Comparison of ENCODE assay signal across 24 mouse cellular contexts in the genomic region with DNA sequence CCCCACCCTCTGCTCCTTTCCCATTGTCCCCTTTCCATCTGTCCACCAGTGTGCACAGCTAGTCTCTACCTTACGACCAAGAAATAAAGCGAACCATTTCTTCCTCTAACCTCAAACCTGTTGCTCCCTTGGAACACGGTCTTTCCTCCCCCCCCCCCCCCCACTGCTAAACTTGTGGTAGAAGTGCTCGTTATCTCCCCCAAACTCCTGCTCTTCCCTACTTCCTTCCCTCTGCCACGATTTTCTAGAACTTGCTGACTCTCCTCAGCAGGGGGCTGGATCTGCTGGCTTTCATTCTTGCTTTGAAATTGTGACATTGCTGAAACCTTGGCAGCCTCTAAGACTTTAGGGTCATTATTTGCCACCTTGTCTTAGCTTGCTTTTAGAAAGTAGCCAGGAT.
DNase-seq lines count a peak whose midpoint lies in the region; ATAC-seq and TF ChIP-seq lines count a peak whose summit lies in the region.
"Had no signal": no experiment of that assay in that cellular context is flagged by ENCODE, and none has a peak within 500 bp of the region (broad histone marks: within the 10 kb centered on the region; RNA-seq: fewer than 3 reads in every experiment).

No protein-coding gene starts in this region.

- no peaks in the 10 kb centered on the region for H3K9me3 ChIP-seq in neural tube, embryonic 15.5 days (replicated peaks)
- no peaks in the 10 kb centered on the region for H3K9me3 ChIP-seq in stomach, postnatal 0 days (ENCODE audit: control insufficient read depth, low read length)
- H3K9me3 ChIP-seq: embryonic facial prominence, embryonic 15.5 days; forebrain, embryonic 10.5 days; heart, embryonic 10.5 days; heart, embryonic 15.5 days; hindbrain, embryonic 10.5 days had no signal

- TF ChIP-seq EP300 in stomach, postnatal 0 days (optimal IDR thresholded peaks at IDR 0.05) = no peak

- peak; percentile 68 to 71 for ATAC-seq in hematopoietic stem cell, adult 5-6 weeks (replicated peaks in 1 of 2; ENCODE audit: insufficient read depth in 1 of 2, low FRiP score in 2 of 2, low TSS enrichment in 1 of 2, low read depth in 1 of 2, poor library complexity in 2 of 2, severe bottlenecking in 2 of 2)
- 0 out of 2 replicates have a peak, but pooled peaks have one; percentile 11 for ATAC-seq in megakaryocyte-erythroid progenitor cell, adult 5-6 weeks (replicated peaks; ENCODE audit: low FRiP score, low TSS enrichment, poor library complexity, severe bottlenecking)
- no peak for ATAC-seq in neural tube, embryonic 15.5 days (ENCODE audit: low FRiP score)
- no peak for ATAC-seq in stomach, postnatal 0 days (ENCODE audit: low FRiP score, low TSS enrichment)
- ATAC-seq: forebrain, embryonic 14.5 days had no signal

- H3K27me3 ChIP-seq in neural tube, embryonic 15.5 days (replicated peaks) = no peaks in the 10 kb centered on the region
- no peaks in the 10 kb centered on the region for H3K27me3 ChIP-seq in stomach, postnatal 0 days (ENCODE audit: control insufficient read depth, insufficient read depth, low read length)
- H3K27me3 ChIP-seq: CH12.LX; embryonic facial prominence, embryonic 15.5 days; heart, embryonic 15.5 days had no signal

- H3K4me1 ChIP-seq in neural tube, embryonic 15.5 days = no peaks in the 10 kb centered on the region
- no peaks in the 10 kb centered on the region for H3K4me1 ChIP-seq in stomach, postnatal 0 days (replicated peaks; ENCODE audit: control insufficient read depth, insufficient read depth)
- H3K4me1 ChIP-seq: embryonic facial prominence, embryonic 15.5 days; heart, embryonic 10.5 days; heart, embryonic 15.5 days had no signal

- no peak overlapping the region for H3K9ac ChIP-seq in neural tube, embryonic 15.5 days (replicated peaks)
- no peak overlapping the region for H3K9ac ChIP-seq in stomach, postnatal 0 days (ENCODE audit: low read length)
- H3K9ac ChIP-seq: embryonic facial prominence, embryonic 15.5 days; heart, embryonic 15.5 days; hindbrain, embryonic 14.5 days had no signal

- DNase-seq in cerebellum, postnatal 10 days = peak; percentile 16
- no peak for DNase-seq in cerebellum, postnatal 4 days (ENCODE audit: low spot score in 2 of 2)
- peak; percentile 85 for DNase-seq in MEL-GATA-1-ER (ENCODE audit: extremely low read depth, low read depth)
- DNase-seq in stomach, postnatal 0 days (ENCODE audit: low spot score) = no peak
- DNase-seq: adrenal gland, postnatal 10 days; cerebellum, adult 11-12 months; cerebellum, adult 9-10 months; cerebellum, postnatal 36 days; embryo, embryonic 11 days; gastrocnemius, postnatal 36 days; heart, adult 18-20 months; heart, postnatal 14 days had no signal

- H3K27ac ChIP-seq in neural tube, embryonic 15.5 days (replicated peaks) = no peak overlapping the region
- no peak overlapping the region for H3K27ac ChIP-seq in stomach, postnatal 0 days (replicated peaks)
- H3K27ac ChIP-seq: embryonic facial prominence, embryonic 15.5 days; forebrain, embryonic 10.5 days; heart, embryonic 10.5 days; heart, embryonic 15.5 days; hindbrain, embryonic 10.5 days; hindbrain, embryonic 14.5 days had no signal

- H3K36me3 ChIP-seq in neural tube, embryonic 15.5 days = no peaks in the 10 kb centered on the region
- H3K36me3 ChIP-seq in stomach, postnatal 0 days (ENCODE audit: control insufficient read depth, insufficient read depth, low read length) = no peaks in the 10 kb centered on the region
- H3K36me3 ChIP-seq: embryonic facial prominence, embryonic 15.5 days; forebrain, embryonic 10.5 days; heart, embryonic 10.5 days; heart, embryonic 15.5 days; hindbrain, embryonic 10.5 days had no signal

- TF ChIP-seq CTCF in stomach, postnatal 0 days (IDR thresholded peaks at IDR 0.05; ENCODE audit: low read depth) = no peak

- 52% methylated on average over 5 of the region's 5 CpGs for WGBS in neural tube, embryonic 15.5 days
- WGBS in stomach, postnatal 0 days = 58% methylated on average over 5 of the region's 5 CpGs

- no peak overlapping the region for H3K4me2 ChIP-seq in neural tube, embryonic 15.5 days
- no peak overlapping the region for H3K4me2 ChIP-seq in stomach, postnatal 0 days (replicated peaks; ENCODE audit: low read depth)
- H3K4me2 ChIP-seq: embryonic facial prominence, embryonic 15.5 days; heart, embryonic 15.5 days; hindbrain, embryonic 14.5 days had no signal

- H3K4me3 ChIP-seq in neural tube, embryonic 15.5 days (replicated peaks) = no peak overlapping the region
- no peak overlapping the region for H3K4me3 ChIP-seq in stomach, postnatal 0 days (ENCODE audit: low read depth, low read length)
- H3K4me3 ChIP-seq: embryonic facial prominence, embryonic 15.5 days; erythroblast, embryonic 14.5 days; forebrain, embryonic 10.5 days; heart, embryonic 10.5 days; heart, embryonic 15.5 days; hindbrain, embryonic 10.5 days had no signal

Comparison
In these comparisons a context has a peak if more than half of its experiments do, and no peak if none do; other contexts are left out.
1. DNase-seq: peak in cerebellum, postnatal 10 days (2 of 2) and MEL-GATA-1-ER (single experiment); none in cerebellum, postnatal 4 days (0 of 2) and stomach, postnatal 0 days (single experiment).
2. ATAC-seq: peak in hematopoietic stem cell, adult 5-6 weeks (2 of 2) and megakaryocyte-erythroid progenitor cell, adult 5-6 weeks (single experiment); none in neural tube, embryonic 15.5 days (single experiment) and stomach, postnatal 0 days (single experiment).